Mouse (Mus musculus): ENCODE measurements at regions not wholly inside any gene's neighbourhood (a gene's known extent, or its start where the extent isn't known, plus 50 kb on each side); places are given as distances from the start of the nearest gene placed in this dataset.
"Not testable (repeated sequence)": the region's sequence is repeated elsewhere in the genome, so short reads cannot be mapped to it uniquely, and the experiment has no call there.

- ATAC-seq (ENCODE audit: insufficient number of reproducible peaks, low FRiP score) = no peak
- no peaks in the 10 kb centered on the region for H3K27me3 ChIP-seq (replicated peaks)
- no peak overlapping the region for H3K4me2 ChIP-seq
- no peak overlapping the region for H3K27ac ChIP-seq (ENCODE audit: poor library complexity, severe bottlenecking)
- H3K9ac ChIP-seq = no peak overlapping the region
- H3K4me1 ChIP-seq (replicated peaks) = no peaks in the 10 kb centered on the region
- H3K9me3 ChIP-seq (replicated peaks) = no peaks in the 10 kb centered on the region
- H3K4me3 ChIP-seq = no peak overlapping the region
- H3K36me3 ChIP-seq = no peaks in the 10 kb centered on the region
Measured at GRCm38 (mm10) chr6:70517932-70518331, 274.1 kb downstream of the Rpia start.

- no peak for ATAC-seq (ENCODE audit: insufficient number of reproducible peaks, low FRiP score)
- no peak overlapping the region for H3K9ac ChIP-seq
- H3K4me3 ChIP-seq = no peak overlapping the region
- no peaks in the 10 kb centered on the region for H3K9me3 ChIP-seq (replicated peaks)
- no peaks in the 10 kb centered on the region for H3K27me3 ChIP-seq (replicated peaks)
- no peak overlapping the region for H3K27ac ChIP-seq (ENCODE audit: poor library complexity, severe bottlenecking)
- 45% methylated on average over 1 of the region's 1 CpGs for WGBS
- no peak overlapping the region for H3K4me2 ChIP-seq
- H3K36me3 ChIP-seq = no peaks in the 10 kb centered on the region
- no peaks in the 10 kb centered on the region for H3K4me1 ChIP-seq (replicated peaks)
Measured at GRCm38 (mm10) chr6:70468623-70469479, 323.2 kb downstream of the Rpia start.

GRCm38 (mm10) chr6:70457279-70457678, 334.8 kb downstream of the Rpia start:
- Histone ChIP-seq H3K27ac (ENCODE audit: poor library complexity, severe bottlenecking) (no peak overlapping the region), H3K4me1 (replicated peaks) (no peaks in the 10 kb centered on the region), H3K9me3 (replicated peaks) (0 out of 2 replicates have a peak, but pooled peaks cover 2% of the 10 kb centered on the region), H3K4me3 (no peak overlapping the region), H3K36me3 (no peaks in the 10 kb centered on the region), H3K9ac (no peak overlapping the region), H3K27me3 (replicated peaks) (no peaks in the 10 kb centered on the region), H3K4me2 (no peak overlapping the region)
- no peak for ATAC-seq (ENCODE audit: insufficient number of reproducible peaks, low FRiP score)
- 81% methylated on average over 3 of the region's 3 CpGs for WGBS

GRCm38 (mm10) chr6:70434739-70435138, 357.3 kb downstream of the Rpia start:
- not testable (repeated sequence) for H3K9me3 ChIP-seq (replicated peaks); H3K27ac ChIP-seq (ENCODE audit: poor library complexity, severe bottlenecking); H3K4me2 ChIP-seq; H3K4me1 ChIP-seq (replicated peaks); H3K9ac ChIP-seq; H3K27me3 ChIP-seq (replicated peaks); ATAC-seq (ENCODE audit: insufficient number of reproducible peaks, low FRiP score); H3K4me3 ChIP-seq; H3K36me3 ChIP-seq
- 86% methylated on average over 2 of the region's 2 CpGs for WGBS

GRCm38 (mm10) chr6:70406290-70406689, 385.7 kb downstream of the Rpia start:
- H3K4me3 ChIP-seq; H3K9me3 ChIP-seq (replicated peaks); H3K4me1 ChIP-seq (replicated peaks); ATAC-seq (ENCODE audit: insufficient number of reproducible peaks, low FRiP score); H3K27me3 ChIP-seq (replicated peaks); H3K27ac ChIP-seq (ENCODE audit: poor library complexity, severe bottlenecking); H3K4me2 ChIP-seq; H3K9ac ChIP-seq; H3K36me3 ChIP-seq: not testable (repeated sequence)
- WGBS = 69% methylated on average over 3 of the region's 3 CpGs

- H3K27ac ChIP-seq (ENCODE audit: poor library complexity, severe bottlenecking); H3K27me3 ChIP-seq (replicated peaks); ATAC-seq (ENCODE audit: insufficient number of reproducible peaks, low FRiP score): not testable (repeated sequence)
Measured at GRCm38 (mm10) chr6:70389850-70390249, 402.2 kb downstream of the Rpia start.

GRCm38 (mm10) chr6:70386396-70386795, 405.6 kb downstream of the Rpia start:
- H3K4me1 ChIP-seq (replicated peaks); H3K9ac ChIP-seq; ATAC-seq (ENCODE audit: insufficient number of reproducible peaks, low FRiP score); H3K4me3 ChIP-seq; H3K9me3 ChIP-seq (replicated peaks); H3K27ac ChIP-seq (ENCODE audit: poor library complexity, severe bottlenecking); H3K27me3 ChIP-seq (replicated peaks); H3K4me2 ChIP-seq; H3K36me3 ChIP-seq: not testable (repeated sequence)
- no CpG with 5 or more reads among the region's 1 CpGs for WGBS

More at GRCm38 (mm10) chr6:70389850-70390249, 402.2 kb downstream of the Rpia start:
- H3K9me3 ChIP-seq (replicated peaks); H3K36me3 ChIP-seq; H3K9ac ChIP-seq; H3K4me1 ChIP-seq (replicated peaks); H3K4me2 ChIP-seq; H3K4me3 ChIP-seq: not testable (repeated sequence)

GRCm38 (mm10) chr6:70379339-70379738, 412.7 kb downstream of the Rpia start:
- not testable (repeated sequence) for H3K4me3 ChIP-seq; H3K36me3 ChIP-seq; H3K27ac ChIP-seq (ENCODE audit: poor library complexity, severe bottlenecking); ATAC-seq (ENCODE audit: insufficient number of reproducible peaks, low FRiP score); H3K27me3 ChIP-seq (replicated peaks); H3K9me3 ChIP-seq (replicated peaks); H3K4me2 ChIP-seq; H3K4me1 ChIP-seq (replicated peaks); H3K9ac ChIP-seq
- 80% methylated on average over 2 of the region's 2 CpGs for WGBS

- H3K4me1 ChIP-seq (replicated peaks); H3K27ac ChIP-seq (ENCODE audit: poor library complexity, severe bottlenecking); H3K4me2 ChIP-seq; ATAC-seq (ENCODE audit: insufficient number of reproducible peaks, low FRiP score); H3K9me3 ChIP-seq (replicated peaks); H3K4me3 ChIP-seq; H3K27me3 ChIP-seq (replicated peaks); H3K9ac ChIP-seq; H3K36me3 ChIP-seq: not testable (repeated sequence)
- WGBS = 79% methylated on average over 5 of the region's 5 CpGs
Measured at GRCm38 (mm10) chr6:70371821-70372220, 420.2 kb downstream of the Rpia start.

GRCm38 (mm10) chr6:70356303-70356702, 435.7 kb downstream of the Rpia start:
- Histone ChIP-seq H3K4me1 (replicated peaks) (no peaks in the 10 kb centered on the region), H3K36me3 (no peaks in the 10 kb centered on the region), H3K4me3 (no peak overlapping the region), H3K4me2 (no peak overlapping the region), H3K9me3 (replicated peaks) (no peaks in the 10 kb centered on the region), H3K27ac (ENCODE audit: poor library complexity, severe bottlenecking) (no peak overlapping the region), H3K9ac (no peak overlapping the region), H3K27me3 (replicated peaks) (no peaks in the 10 kb centered on the region)
- WGBS = 39% methylated on average over 2 of the region's 2 CpGs
- no peak for ATAC-seq (ENCODE audit: insufficient number of reproducible peaks, low FRiP score)

GRCm38 (mm10) chr6:70342147-70342546, 449.9 kb downstream of the Rpia start:
- Histone ChIP-seq H3K9me3 (replicated peaks) (no peaks in the 10 kb centered on the region), H3K4me2 (no peak overlapping the region), H3K9ac (no peak overlapping the region), H3K36me3 (no peaks in the 10 kb centered on the region), H3K27ac (ENCODE audit: poor library complexity, severe bottlenecking) (no peak overlapping the region), H3K4me1 (replicated peaks) (no peaks in the 10 kb centered on the region), H3K4me3 (no peak overlapping the region), H3K27me3 (replicated peaks) (no peaks in the 10 kb centered on the region)
- no peak for ATAC-seq (ENCODE audit: insufficient number of reproducible peaks, low FRiP score)
- WGBS = 66% methylated on average over 5 of the region's 5 CpGs

- not testable (repeated sequence) for H3K4me2 ChIP-seq; H3K4me3 ChIP-seq; H3K9me3 ChIP-seq (replicated peaks); H3K4me1 ChIP-seq (replicated peaks); H3K36me3 ChIP-seq; H3K9ac ChIP-seq; H3K27me3 ChIP-seq (replicated peaks); H3K27ac ChIP-seq (ENCODE audit: poor library complexity, severe bottlenecking); ATAC-seq (ENCODE audit: insufficient number of reproducible peaks, low FRiP score)
- 71% methylated on average over 2 of the region's 2 CpGs for WGBS
Measured at GRCm38 (mm10) chr6:70340691-70341090, 451.3 kb downstream of the Rpia start.
